Mouse (Mus musculus): ENCODE results near the gene Olfr767. TPM values are rescaled to one million over a fixed set of nuclear protein-coding genes. Genes with fewer than 3 reads are reported as not detected.

Olfr767 gene
- not detected for polyA plus RNA-seq (2015; fragmentation: Illumina TruSeq; extraction: RNeasy Lipid Tissue Mini Kit (QIAGEN cat#74804); ENCODE audit: low read depth, low replicate concordance)

DNA sequence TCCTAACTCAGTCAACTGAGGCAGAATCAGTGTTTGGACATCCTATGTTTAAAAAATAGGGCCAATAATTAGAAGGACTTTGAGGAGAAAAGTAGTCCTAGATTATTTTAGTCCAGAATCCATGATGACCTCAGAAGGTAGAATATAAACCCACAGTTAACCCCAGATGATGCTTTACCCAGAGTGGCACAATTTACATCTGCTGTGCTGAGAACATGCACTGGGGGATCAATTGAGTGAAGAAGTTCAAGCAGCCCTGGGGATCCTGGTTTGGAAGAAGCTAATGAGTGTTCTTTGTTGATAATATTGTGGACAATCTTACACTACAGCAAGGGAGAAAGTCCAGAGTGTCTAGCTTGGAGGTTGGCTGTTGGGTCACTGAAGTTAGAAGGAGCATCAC, at the start of gene Olfr767:
Gene Olfr767 (minus strand): TSS at position 101 of the 400 bp plus-strand sequence.

DNA sequence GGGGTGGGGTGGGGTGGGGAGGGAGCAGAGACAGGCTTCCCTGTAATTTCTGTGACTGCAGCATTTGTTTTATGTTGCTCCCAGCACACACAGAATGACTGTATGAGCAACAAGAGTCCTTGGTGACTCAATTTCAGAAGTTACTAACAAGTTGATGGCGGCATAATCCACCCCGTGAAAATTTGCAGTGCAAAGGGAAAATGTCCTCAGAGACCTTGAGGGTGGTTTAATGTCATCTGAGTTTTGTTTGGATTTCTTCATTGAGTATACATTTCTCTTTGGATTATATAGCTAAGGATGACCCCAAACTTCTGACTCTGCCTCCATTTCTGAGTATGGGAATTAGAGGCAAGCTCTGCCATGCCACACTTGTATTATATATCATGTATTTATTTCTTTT, 35.1 kb upstream of the Olfr767 start, which contains the start of gene Olfr769:
Gene Olfr769 (minus strand): TSS at position 101 of the 400 bp plus-strand sequence.

DNA sequence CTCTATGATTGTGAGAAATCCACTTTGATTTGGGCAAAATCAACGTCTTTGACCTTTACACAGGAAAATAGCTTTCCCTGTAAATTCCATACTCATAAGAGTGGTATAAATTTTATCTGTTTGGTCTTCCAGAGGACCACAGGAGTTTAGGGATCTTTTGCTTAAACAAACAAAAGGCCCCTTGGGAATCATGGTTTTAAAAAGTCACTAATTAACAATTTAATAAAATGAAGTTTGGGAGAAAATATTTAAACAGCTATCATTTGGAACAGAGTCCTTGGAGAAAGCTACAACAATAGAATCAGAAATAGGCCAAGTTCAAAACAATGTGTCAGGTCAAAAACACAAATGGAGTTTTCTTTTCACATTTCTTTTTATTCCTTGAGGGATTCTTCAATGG, 16.6 kb upstream of the Olfr767 start, which contains the start of gene Olfr768:
Gene Olfr768 (minus strand): TSS at position 101 of the 400 bp plus-strand sequence.

DNA sequence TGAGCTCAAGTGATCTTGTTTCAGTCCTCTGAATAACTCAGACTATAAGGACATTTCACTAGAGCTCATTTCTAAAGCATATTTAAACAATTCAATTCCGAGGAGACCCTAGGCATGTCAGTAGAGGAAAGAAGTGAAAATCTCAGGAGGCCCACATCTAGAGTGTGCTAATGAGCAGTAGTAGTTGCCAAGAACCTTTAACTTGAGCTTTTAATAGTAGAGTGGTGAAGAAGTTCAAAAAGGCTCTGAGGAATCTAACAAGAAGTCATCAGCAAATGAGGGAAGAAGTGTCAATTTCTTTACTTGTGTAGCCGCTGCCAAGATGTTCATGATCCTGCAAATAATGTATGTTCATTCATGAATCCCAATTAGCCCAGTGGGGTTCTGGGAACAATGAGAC, 13.8 kb downstream of the Olfr767 start, which contains the start of gene Olfr766-ps1:
Gene Olfr766-ps1 (minus strand): TSS at position 101 of the 400 bp plus-strand sequence.

DNA sequence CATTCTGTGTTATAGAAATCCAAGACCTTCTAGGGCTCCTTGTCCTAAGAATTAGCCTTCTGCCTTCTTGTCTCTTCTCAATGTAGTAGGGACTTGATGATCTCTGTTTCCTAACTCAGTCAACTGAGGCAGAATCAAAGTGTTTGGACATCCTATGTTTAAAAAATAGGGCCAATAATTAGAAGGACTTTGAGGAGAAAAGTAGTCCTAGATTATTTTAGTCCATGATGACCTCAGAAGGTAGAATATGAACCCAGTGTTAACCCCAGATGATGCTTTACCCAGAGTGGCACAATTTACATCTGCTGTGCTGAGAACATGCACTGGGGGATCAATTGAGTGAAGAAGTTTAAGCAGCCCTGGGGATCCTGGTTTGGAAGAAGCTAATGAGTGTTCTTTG, 32.8 kb downstream of the Olfr767 start, which contains the start of gene Olfr765:
Gene Olfr765 (minus strand): TSS at position 101 of the 400 bp plus-strand sequence.

DNA sequence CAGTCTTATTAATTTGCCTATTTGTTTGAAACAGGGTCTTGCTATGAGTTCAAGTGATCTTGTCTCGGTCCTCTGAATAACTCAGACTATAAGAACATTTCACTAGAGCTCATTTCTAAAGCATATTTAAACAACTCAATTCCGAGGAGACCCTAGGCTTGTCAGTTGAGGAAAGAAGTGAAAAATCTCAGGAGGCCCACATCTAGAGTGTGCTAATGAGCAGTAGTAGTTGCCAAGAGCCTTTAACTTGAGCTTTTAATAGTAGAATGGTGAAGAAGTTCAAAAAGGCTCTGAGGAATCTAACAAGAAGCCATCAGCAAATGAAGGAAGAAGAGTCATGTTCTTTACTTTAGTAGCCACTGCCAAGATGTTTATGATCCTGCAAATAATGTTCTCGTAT, 42.9 kb downstream of the Olfr767 start, which contains the start of gene Olfr764-ps1:
Gene Olfr764-ps1 (minus strand): TSS at position 101 of the 400 bp plus-strand sequence.

Other genes with a start within 250 kb of the Olfr767 start
- 12.4 TPM for gene Gdf11, start 191.2 kb downstream of the Olfr767 start, polyA plus RNA-seq (2015; fragmentation: Illumina TruSeq; extraction: RNeasy Lipid Tissue Mini Kit (QIAGEN cat#74804); ENCODE audit: low read depth, low replicate concordance)
- gene Cd63, start 181.9 kb downstream of the Olfr767 start, polyA plus RNA-seq (2015; fragmentation: Illumina TruSeq; extraction: RNeasy Lipid Tissue Mini Kit (QIAGEN cat#74804); ENCODE audit: low read depth, low replicate concordance) = 142 TPM
- 12.8 TPM for gene Rdh5, start 160.0 kb downstream of the Olfr767 start, polyA plus RNA-seq (2015; fragmentation: Illumina TruSeq; extraction: RNeasy Lipid Tissue Mini Kit (QIAGEN cat#74804); ENCODE audit: low read depth, low replicate concordance)
- gene Bloc1s1, start 158.9 kb downstream of the Olfr767 start, polyA plus RNA-seq (2015; fragmentation: Illumina TruSeq; extraction: RNeasy Lipid Tissue Mini Kit (QIAGEN cat#74804); ENCODE audit: low read depth, low replicate concordance) = 236 TPM
- 14.0 TPM for gene Itga7, start 149.1 kb downstream of the Olfr767 start, polyA plus RNA-seq (2015; fragmentation: Illumina TruSeq; extraction: RNeasy Lipid Tissue Mini Kit (QIAGEN cat#74804); ENCODE audit: low read depth, low replicate concordance)
- not detected for gene Mettl7b, start 121.9 kb downstream of the Olfr767 start, polyA plus RNA-seq (2015; fragmentation: Illumina TruSeq; extraction: RNeasy Lipid Tissue Mini Kit (QIAGEN cat#74804); ENCODE audit: low read depth, low replicate concordance)
- not detected for gene Olfr9, start 93.5 kb downstream of the Olfr767 start, polyA plus RNA-seq (2015; fragmentation: Illumina TruSeq; extraction: RNeasy Lipid Tissue Mini Kit (QIAGEN cat#74804); ENCODE audit: low read depth, low replicate concordance)
- gene Olfr763, start 72.1 kb downstream of the Olfr767 start, polyA plus RNA-seq (2015; fragmentation: Illumina TruSeq; extraction: RNeasy Lipid Tissue Mini Kit (QIAGEN cat#74804); ENCODE audit: low read depth, low replicate concordance) = not detected
- not detected for gene Olfr764-ps1, start 43.0 kb downstream of the Olfr767 start, polyA plus RNA-seq (2015; fragmentation: Illumina TruSeq; extraction: RNeasy Lipid Tissue Mini Kit (QIAGEN cat#74804); ENCODE audit: low read depth, low replicate concordance)
- not detected for gene Olfr765, start 32.9 kb downstream of the Olfr767 start, polyA plus RNA-seq (2015; fragmentation: Illumina TruSeq; extraction: RNeasy Lipid Tissue Mini Kit (QIAGEN cat#74804); ENCODE audit: low read depth, low replicate concordance)
- gene Olfr766-ps1, start 13.9 kb downstream of the Olfr767 start, polyA plus RNA-seq (2015; fragmentation: Illumina TruSeq; extraction: RNeasy Lipid Tissue Mini Kit (QIAGEN cat#74804); ENCODE audit: low read depth, low replicate concordance) = not detected
- not detected for gene Olfr768, start 16.5 kb upstream of the Olfr767 start, polyA plus RNA-seq (2015; fragmentation: Illumina TruSeq; extraction: RNeasy Lipid Tissue Mini Kit (QIAGEN cat#74804); ENCODE audit: low read depth, low replicate concordance)
- not detected for gene Olfr769, start 35.0 kb upstream of the Olfr767 start, polyA plus RNA-seq (2015; fragmentation: Illumina TruSeq; extraction: RNeasy Lipid Tissue Mini Kit (QIAGEN cat#74804); ENCODE audit: low read depth, low replicate concordance)
- not detected for gene Olfr770, start 56.1 kb upstream of the Olfr767 start, polyA plus RNA-seq (2015; fragmentation: Illumina TruSeq; extraction: RNeasy Lipid Tissue Mini Kit (QIAGEN cat#74804); ENCODE audit: low read depth, low replicate concordance)
- not detected for gene Olfr771, start 81.8 kb upstream of the Olfr767 start, polyA plus RNA-seq (2015; fragmentation: Illumina TruSeq; extraction: RNeasy Lipid Tissue Mini Kit (QIAGEN cat#74804); ENCODE audit: low read depth, low replicate concordance)
- not detected for gene Olfr772, start 95.0 kb upstream of the Olfr767 start, polyA plus RNA-seq (2015; fragmentation: Illumina TruSeq; extraction: RNeasy Lipid Tissue Mini Kit (QIAGEN cat#74804); ENCODE audit: low read depth, low replicate concordance)
- gene Olfr773, start 104.5 kb upstream of the Olfr767 start, polyA plus RNA-seq (2015; fragmentation: Illumina TruSeq; extraction: RNeasy Lipid Tissue Mini Kit (QIAGEN cat#74804); ENCODE audit: low read depth, low replicate concordance) = not detected
- not detected for gene Olfr774, start 153.3 kb upstream of the Olfr767 start, polyA plus RNA-seq (2015; fragmentation: Illumina TruSeq; extraction: RNeasy Lipid Tissue Mini Kit (QIAGEN cat#74804); ENCODE audit: low read depth, low replicate concordance)
- gene Olfr775, start 165.5 kb upstream of the Olfr767 start, polyA plus RNA-seq (2015; fragmentation: Illumina TruSeq; extraction: RNeasy Lipid Tissue Mini Kit (QIAGEN cat#74804); ENCODE audit: low read depth, low replicate concordance) = not detected
- gene Olfr776, start 176.2 kb upstream of the Olfr767 start, polyA plus RNA-seq (2015; fragmentation: Illumina TruSeq; extraction: RNeasy Lipid Tissue Mini Kit (QIAGEN cat#74804); ENCODE audit: low read depth, low replicate concordance) = not detected
- gene Olfr777, start 188.6 kb upstream of the Olfr767 start, polyA plus RNA-seq (2015; fragmentation: Illumina TruSeq; extraction: RNeasy Lipid Tissue Mini Kit (QIAGEN cat#74804); ENCODE audit: low read depth, low replicate concordance) = not detected
- not detected for gene Olfr780, start 235.2 kb upstream of the Olfr767 start, polyA plus RNA-seq (2015; fragmentation: Illumina TruSeq; extraction: RNeasy Lipid Tissue Mini Kit (QIAGEN cat#74804); ENCODE audit: low read depth, low replicate concordance)
- gene Olfr781, start 245.9 kb upstream of the Olfr767 start, polyA plus RNA-seq (2015; fragmentation: Illumina TruSeq; extraction: RNeasy Lipid Tissue Mini Kit (QIAGEN cat#74804); ENCODE audit: low read depth, low replicate concordance) = not detected